9 mouse cellular contexts compared by ENCODE assay signal in the genomic region with DNA sequence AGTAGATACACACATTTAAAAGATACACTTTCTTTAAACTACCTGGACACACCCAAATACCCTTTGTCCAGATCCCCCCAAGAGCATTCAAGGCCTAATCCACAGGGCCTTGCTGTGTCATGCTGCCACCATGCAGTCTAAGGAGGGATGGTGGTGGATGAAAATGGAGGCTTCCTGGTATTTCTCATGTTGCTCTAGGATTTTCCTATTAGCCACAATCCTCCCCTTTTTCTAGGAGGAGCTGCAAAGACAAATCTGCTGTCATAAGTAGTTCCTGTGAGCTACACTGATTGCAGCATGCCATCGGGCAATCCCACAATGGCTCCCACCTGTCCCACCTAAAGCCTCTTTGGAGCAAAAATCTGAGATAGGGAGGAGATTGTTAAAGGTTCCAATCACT. TPM values are rescaled to one million over a fixed set of nuclear protein-coding genes. Genes with fewer than 3 reads are reported as not detected.
DNase-seq lines count a peak whose midpoint lies in the region; ATAC-seq and TF ChIP-seq lines count a peak whose summit lies in the region.
"Had no signal": no experiment of that assay in that cellular context is flagged by ENCODE, and none has a peak within 500 bp of the region (broad histone marks: within the 10 kb centered on the region; RNA-seq: fewer than 3 reads in every experiment).

No protein-coding gene starts in this region.

- no peak for ATAC-seq in kidney, embryonic 16.5 days (ENCODE audit: low FRiP score, low TSS enrichment)
- no peak for ATAC-seq in intestine, embryonic 15.5 days
- no peak for ATAC-seq in neural tube, embryonic 14.5 days (ENCODE audit: low read depth)

- peak overlapping the region; percentile 88 for H3K4me2 ChIP-seq in kidney, embryonic 16.5 days (replicated peaks; ENCODE audit: low read depth, low read length)
- H3K4me2 ChIP-seq in intestine, embryonic 15.5 days (replicated peaks), result peak overlapping the region; percentile 86
- peak overlapping the region; percentile 96 for H3K4me2 ChIP-seq in neural tube, embryonic 14.5 days (ENCODE audit: low read depth, low read length)

- H3K27me3 ChIP-seq in kidney, embryonic 16.5 days (ENCODE audit: insufficient read depth, low read length), result no peaks in the 10 kb centered on the region
- no peaks in the 10 kb centered on the region for H3K27me3 ChIP-seq in intestine, embryonic 15.5 days (replicated peaks)
- H3K27me3 ChIP-seq in neural tube, embryonic 14.5 days (ENCODE audit: control insufficient read depth, insufficient read depth, low read length), result no peaks in the 10 kb centered on the region

- TF ChIP-seq CTCF in cortical plate, adult 2 months (IDR thresholded peaks at IDR 0.05; ENCODE audit: extremely low read depth, insufficient read depth, low read length), result no peak

- DNase-seq in kidney, postnatal 4 days, result no peak
- no peak for DNase-seq in yolk sac, embryonic 10.5 days (ENCODE audit: low spot score)
- DNase-seq in right cerebral cortex, postnatal 4 days, result no peak
- no peak for DNase-seq in testis, postnatal 10 days (ENCODE audit: low spot score)
- DNase-seq: thymus, postnatal 4 days had no signal

- WGBS in kidney, embryonic 16.5 days, result 15% methylated on average over 1 of the region's 1 CpGs
- 14% methylated on average over 1 of the region's 1 CpGs for WGBS in intestine, embryonic 15.5 days
- WGBS in neural tube, embryonic 14.5 days, result 6% methylated on average over 1 of the region's 1 CpGs

- H3K4me1 ChIP-seq in kidney, embryonic 16.5 days (ENCODE audit: insufficient read depth, low read length), result peaks cover 41% of the 10 kb centered on the region
- peaks cover 10% of the 10 kb centered on the region for H3K4me1 ChIP-seq in cortical plate, adult 2 months (ENCODE audit: control insufficient read depth, insufficient read depth, low read length)
- peaks cover 14% of the 10 kb centered on the region for H3K4me1 ChIP-seq in intestine, embryonic 15.5 days (replicated peaks)
- peaks cover 48% of the 10 kb centered on the region for H3K4me1 ChIP-seq in neural tube, embryonic 14.5 days (ENCODE audit: control insufficient read depth, insufficient read depth, low read length)

- H3K36me3 ChIP-seq in kidney, embryonic 16.5 days (ENCODE audit: insufficient read depth, low read length), result peaks cover 31% of the 10 kb centered on the region
- peaks cover 16% of the 10 kb centered on the region; the same call in 1 of the 2 replicates for H3K36me3 ChIP-seq in intestine, embryonic 15.5 days
- peaks cover 6% of the 10 kb centered on the region; the same call in 1 of the 2 replicates for H3K36me3 ChIP-seq in neural tube, embryonic 14.5 days (ENCODE audit: control insufficient read depth, insufficient read depth, low read length)

- no peak for TF ChIP-seq POLR2A in cortical plate, adult 2 months (IDR thresholded peaks at IDR 0.05; ENCODE audit: extremely low read depth, insufficient read depth, low read length)

- H3K9ac ChIP-seq in kidney, embryonic 16.5 days (replicated peaks; ENCODE audit: low read length), result peak overlapping the region; percentile 62
- H3K9ac ChIP-seq in intestine, embryonic 15.5 days, result peak overlapping the region; percentile 24; the same call in 1 of the 2 replicates
- H3K9ac ChIP-seq in neural tube, embryonic 14.5 days (replicated peaks; ENCODE audit: low read depth, low read length), result peak overlapping the region; percentile 76

- H3K27ac ChIP-seq in kidney, embryonic 16.5 days (ENCODE audit: low read length), result peak overlapping the region; percentile 70
- no peak overlapping the region; the same call in 1 of the 2 replicates for H3K27ac ChIP-seq in cortical plate, adult 2 months (ENCODE audit: insufficient read depth, low read length)
- H3K27ac ChIP-seq in intestine, embryonic 15.5 days, result no peak overlapping the region
- peak overlapping the region; percentile 92 for H3K27ac ChIP-seq in neural tube, embryonic 14.5 days (ENCODE audit: low read depth, low read length)

- no peaks in the 10 kb centered on the region for H3K9me3 ChIP-seq in kidney, embryonic 16.5 days (ENCODE audit: low read length)
- no peaks in the 10 kb centered on the region for H3K9me3 ChIP-seq in intestine, embryonic 15.5 days
- H3K9me3 ChIP-seq in neural tube, embryonic 14.5 days (ENCODE audit: control insufficient read depth, low read length), result no peaks in the 10 kb centered on the region

- H3K4me3 ChIP-seq in kidney, embryonic 16.5 days (ENCODE audit: low read length), result peak overlapping the region; percentile 87
- H3K4me3 ChIP-seq in cortical plate, adult 2 months (ENCODE audit: insufficient read depth, low read length), result peak overlapping the region; percentile 77
- peak overlapping the region; percentile 87 for H3K4me3 ChIP-seq in intestine, embryonic 15.5 days (replicated peaks)
- peak overlapping the region; percentile 81 for H3K4me3 ChIP-seq in neural tube, embryonic 14.5 days (ENCODE audit: low read depth, low read length)

RNA-seq across cellular contexts. Expression of a gene that starts 1.3 kb away (rescaled TPM):
- polyA plus RNA-seq in kidney, embryonic 16.5 days (2015; fragmentation: Nextera tagmentation; extraction: Ambion mirVana), result 90.3 and 94.4 TPM in 2 replicates
- polyA plus RNA-seq in cortical plate, adult 2 months (2012; rRNA removed), result 65.4 and 66.6 TPM in 2 replicates
- polyA plus RNA-seq in intestine, embryonic 15.5 days (2015; fragmentation: Nextera tagmentation; extraction: Ambion mirVana), result 70.2 and 74.3 TPM in 2 replicates
- polyA plus RNA-seq in neural tube, embryonic 14.5 days (2014; fragmentation: Nextera tagmentation; extraction: Ambion mirVana), result 48.7 and 61.6 TPM in 2 replicates

RNA-seq across cellular contexts. Expression of a gene that starts 4.8 kb away (rescaled TPM):
- polyA plus RNA-seq in kidney, embryonic 16.5 days (2015; fragmentation: Nextera tagmentation; extraction: Ambion mirVana), result 14.0 and 16.6 TPM in 2 replicates
- polyA plus RNA-seq in cortical plate, adult 2 months (2012; rRNA removed), result 428 and 469 TPM in 2 replicates
- polyA plus RNA-seq in intestine, embryonic 15.5 days (2015; fragmentation: Nextera tagmentation; extraction: Ambion mirVana), result 19.0 and 20.2 TPM in 2 replicates
- polyA plus RNA-seq in neural tube, embryonic 14.5 days (2014; fragmentation: Nextera tagmentation; extraction: Ambion mirVana), result 506 and 653 TPM in 2 replicates

RNA-seq across cellular contexts. Expression of a gene that starts 9.5 kb away (rescaled TPM):
- polyA plus RNA-seq in kidney, embryonic 16.5 days (2015; fragmentation: Nextera tagmentation; extraction: Ambion mirVana), result 8.8 and 10.8 TPM in 2 replicates
- 12.1 and 12.8 TPM in 2 replicates for polyA plus RNA-seq in cortical plate, adult 2 months (2012; rRNA removed)
- 8.0 and 8.5 TPM in 2 replicates for polyA plus RNA-seq in intestine, embryonic 15.5 days (2015; fragmentation: Nextera tagmentation; extraction: Ambion mirVana)
- polyA plus RNA-seq in neural tube, embryonic 14.5 days (2014; fragmentation: Nextera tagmentation; extraction: Ambion mirVana), result 3.4 and 4.7 TPM in 2 replicates

RNA-seq across cellular contexts. Expression of a gene that starts 14.2 kb away (rescaled TPM):
- polyA plus RNA-seq in kidney, embryonic 16.5 days (2015; fragmentation: Nextera tagmentation; extraction: Ambion mirVana), result 0.53 and 0.55 TPM in 2 replicates
- 0.23 and 0.25 TPM in 2 replicates for polyA plus RNA-seq in cortical plate, adult 2 months (2012; rRNA removed)
- polyA plus RNA-seq in intestine, embryonic 15.5 days (2015; fragmentation: Nextera tagmentation; extraction: Ambion mirVana), result 0.16 and 0.20 TPM in 2 replicates
- polyA plus RNA-seq in neural tube, embryonic 14.5 days (2014; fragmentation: Nextera tagmentation; extraction: Ambion mirVana), result 0.23 and 0.31 TPM in 2 replicates

RNA-seq across cellular contexts. Expression of a gene that starts 23.8 kb away (rescaled TPM):
- polyA plus RNA-seq in kidney, embryonic 16.5 days (2015; fragmentation: Nextera tagmentation; extraction: Ambion mirVana), result 0.41 and 0.82 TPM in 2 replicates
- 0.17 and 0.61 TPM in 2 replicates for polyA plus RNA-seq in cortical plate, adult 2 months (2012; rRNA removed)
- 0.36 and 0.56 TPM in 2 replicates for polyA plus RNA-seq in intestine, embryonic 15.5 days (2015; fragmentation: Nextera tagmentation; extraction: Ambion mirVana)
- 0.28 TPM in 1 of 2 replicates, not detected in the other for polyA plus RNA-seq in neural tube, embryonic 14.5 days (2014; fragmentation: Nextera tagmentation; extraction: Ambion mirVana)

Comparison
In these comparisons a context has a peak if more than half of its experiments do, and no peak if none do; other contexts are left out.
1. H3K27ac ChIP-seq: peak in kidney, embryonic 16.5 days (single experiment) and neural tube, embryonic 14.5 days (single experiment); none in cortical plate, adult 2 months (single experiment) and intestine, embryonic 15.5 days (single experiment).
2. H3K9ac ChIP-seq: peak in every context shown above with its lines; median percentile 76 in neural tube, embryonic 14.5 days; 62 in kidney, embryonic 16.5 days; 24 in intestine, embryonic 15.5 days.
3. RNA of a gene that starts 4.8 kb away (polyA plus RNA-seq): 506 to 653 TPM in neural tube, embryonic 14.5 days and 428 to 469 TPM in cortical plate, adult 2 months; 19.0 to 20.2 TPM in intestine, embryonic 15.5 days and 14.0 to 16.6 TPM in kidney, embryonic 16.5 days; every median in the first group is over 10 times any median in the second.
4. Peak in every context shown above with its lines, with median percentiles within 50 percentile points of each other: H3K4me2 ChIP-seq and H3K4me3 ChIP-seq.